Mouse (Mus musculus) intestine, postnatal 0 days (tissue): Measurements from ENCODE around the gene Nostrin. TPM values are rescaled to one million over a fixed set of nuclear protein-coding genes. Genes with fewer than 3 reads are reported as not detected.

Experiments used
- ATAC-seq: fragments of 200-750 bp; cut with Nextera tagmentation; 2 replicates; pipeline ENCODE4 v1.8.0; 2017; ENCODE audit warnings: mild to moderate bottlenecking, moderate TSS enrichment, moderate library complexity
- H3K27ac ChIP-seq: fragments of 300-500 bp; sonication (generic); 2 replicates; pipeline ENCODE4 v1.5.1; 2014; ENCODE audit warnings: mild to moderate bottlenecking, low read depth, low read length, moderate library complexity
- H3K27me3 ChIP-seq: fragments of 300-500 bp; sonication (generic); replicated peaks from 2 replicates; pipeline ENCODE4 v1.6.1; 2014; ENCODE audit warnings: low read length, mixed read lengths; ENCODE audit not compliant: control insufficient read depth, insufficient read depth
- H3K36me3 ChIP-seq: fragments of 300-500 bp; sonication (generic); 2 replicates; pipeline ENCODE4 v1.6.1; 2014; ENCODE audit warnings: mild to moderate bottlenecking, moderate library complexity; ENCODE audit not compliant: control insufficient read depth, insufficient read depth
- H3K4me1 ChIP-seq: fragments of 300-500 bp; sonication (generic); replicated peaks from 2 replicates; pipeline ENCODE4 v1.6.1; 2014; ENCODE audit warnings: antibody characterized with exemption, low read length, mixed read lengths; ENCODE audit not compliant: control insufficient read depth, insufficient read depth
- H3K4me2 ChIP-seq: fragments of 300-500 bp; sonication (generic); replicated peaks from 2 replicates; pipeline ENCODE4 v1.6.1; 2014; ENCODE audit warnings: low read depth, mild to moderate bottlenecking, moderate library complexity
- H3K4me3 ChIP-seq: fragments of 300-500 bp; sonication (generic); 2 replicates; pipeline ENCODE4 v1.5.1; 2014; ENCODE audit warnings: low read depth, low read length
- H3K9ac ChIP-seq: fragments of 300-500 bp; sonication (generic); 2 replicates; pipeline ENCODE4 v1.6.1; 2014; ENCODE audit warnings: mild to moderate bottlenecking, low read depth, low read length
- H3K9me3 ChIP-seq: fragments of 300-500 bp; sonication (generic); 2 replicates; pipeline ENCODE4 v1.6.1; 2016; ENCODE audit warnings: mixed run types; ENCODE audit not compliant: control insufficient read depth
- CTCF ChIP-seq: sonication (generic); IDR thresholded peaks from 2 replicates; pipeline ENCODE4 v1.5.1; 2016; ENCODE audit warnings: low read depth, mild to moderate bottlenecking, control low read depth, antibody characterized with exemption, moderate library complexity
- WGBS: fragments of 180-500 bp; shearing (Covaris S2); extraction: QIAGEN DNeasy Blood & Tissue Kit; methylation state at CpG from one replicate; pipeline ENCODE4 v1.1.7; 2014; 5-methylcytosine and 5-hydroxymethylcytosine counted together
- polyA plus RNA-seq: library from polyadenylated mRNA; unstranded; fragments of >200 nt; fragmentation: Nextera tagmentation; extraction: Ambion mirVana; gene quantifications from 2 replicates; pipeline ENCODE4 v1.2.1, GENCODE M21; 2015

The Nostrin gene
- polyA plus RNA-seq, 1 experiment from 2014 or later = 33.3 TPM

- no peak for ATAC-seq
- H3K36me3 ChIP-seq = peaks cover 4% of the 10 kb centered on the region
- no peaks in the 10 kb centered on the region for H3K9me3 ChIP-seq
- no peak overlapping the region for H3K27ac ChIP-seq
- H3K27me3 ChIP-seq = no peaks in the 10 kb centered on the region
- WGBS = 64% methylated on average over 9 of the region's 9 CpGs
- TF ChIP-seq CTCF = no peak
- no peak overlapping the region for H3K4me3 ChIP-seq
- H3K4me1 ChIP-seq = no peaks in the 10 kb centered on the region
- no peak overlapping the region for H3K9ac ChIP-seq
- H3K4me2 ChIP-seq = no peak overlapping the region
These were observed 34.9 kb downstream of the Nostrin start for GRCm38 (mm10) chr2:69170395-69171077.

DNA sequence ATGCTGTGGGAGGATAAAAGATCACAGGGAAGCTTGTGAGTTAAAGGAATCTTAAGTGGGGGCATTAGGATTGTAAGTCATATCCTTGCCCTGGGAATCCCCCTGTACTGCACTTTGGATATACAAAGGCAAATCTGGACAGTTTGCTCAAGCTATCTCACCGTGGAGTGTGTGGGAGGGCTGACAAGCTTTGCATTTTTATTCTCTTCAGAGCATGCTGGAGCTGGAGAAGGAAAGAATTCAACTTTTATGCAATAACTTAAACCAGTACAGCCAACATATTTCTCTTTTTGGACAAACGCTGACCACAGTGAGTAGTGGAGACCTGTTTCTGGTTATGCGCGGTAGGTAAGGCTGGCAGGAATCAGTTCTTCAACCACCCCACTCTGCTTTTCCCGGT is 39.7 kb downstream of the Nostrin start:
- Histone ChIP-seq H3K4me3 (no peak overlapping the region), H3K36me3 (0 out of 2 replicates have a peak, but pooled peaks cover 6% of the 10 kb centered on the region), H3K4me2 (no peak overlapping the region), H3K27ac (no peak overlapping the region), H3K9me3 (no peaks in the 10 kb centered on the region), H3K4me1 (no peaks in the 10 kb centered on the region), H3K27me3 (no peaks in the 10 kb centered on the region), H3K9ac (no peak overlapping the region)
- no peak for ATAC-seq
- 73% methylated on average over 5 of the region's 5 CpGs for WGBS
- TF ChIP-seq CTCF = no peak

DNA sequence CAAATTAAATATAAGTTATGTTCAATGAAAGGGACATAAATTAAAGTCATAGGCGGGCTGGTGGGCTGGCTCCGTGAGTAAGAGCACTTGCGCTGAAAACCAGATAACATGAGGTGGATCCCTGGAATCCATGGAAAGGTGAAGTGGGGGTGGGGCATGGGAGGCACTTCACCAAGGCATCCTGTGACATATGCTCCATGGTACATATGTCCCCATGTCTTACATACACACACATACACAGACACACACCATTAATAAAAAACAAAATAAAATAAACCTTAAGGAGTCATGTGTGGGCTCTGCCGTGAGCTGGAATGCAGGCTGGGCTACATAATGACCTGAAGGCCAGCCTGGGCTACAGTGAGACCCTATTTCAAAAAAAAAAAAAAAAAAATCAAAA is 44.1 kb downstream of the Nostrin start:
- WGBS = 95% methylated on average over 4 of the region's 4 CpGs
- Histone ChIP-seq H3K36me3 (peaks cover 8% of the 10 kb centered on the region), H3K4me1 (no peaks in the 10 kb centered on the region), H3K27ac (no peak overlapping the region), H3K9ac (no peak overlapping the region), H3K27me3 (no peaks in the 10 kb centered on the region), H3K9me3 (no peaks in the 10 kb centered on the region), H3K4me3 (no peak overlapping the region), H3K4me2 (no peak overlapping the region)
- ATAC-seq = no peak
- TF ChIP-seq CTCF = no peak

DNA sequence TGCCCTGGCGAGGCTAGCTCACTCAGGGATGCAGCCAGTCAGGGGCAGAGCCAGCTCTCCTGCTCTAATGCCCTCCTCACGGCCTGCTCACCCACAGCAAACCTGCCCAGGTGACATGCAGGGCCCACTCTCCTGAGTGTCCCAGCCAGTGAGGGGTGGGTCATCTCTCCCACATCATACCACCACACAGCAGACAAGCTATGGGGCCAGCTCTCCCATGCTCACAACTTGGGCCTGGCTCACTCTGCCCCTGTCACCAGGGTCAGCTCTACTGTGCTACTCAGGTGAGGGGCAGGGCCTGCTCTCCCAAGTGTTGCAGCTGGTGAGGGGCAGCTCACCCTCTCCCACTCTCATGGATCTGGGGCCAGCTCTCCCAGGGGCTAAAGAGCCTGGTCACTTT is 52.4 kb downstream of the Nostrin start:
- TF ChIP-seq CTCF = no peak
- H3K36me3 ChIP-seq = peaks cover 29% of the 10 kb centered on the region
- no peaks in the 10 kb centered on the region for H3K27me3 ChIP-seq
- no peak for ATAC-seq
- WGBS = 89% methylated on average over 2 of the region's 2 CpGs
- no peaks in the 10 kb centered on the region for H3K9me3 ChIP-seq
- H3K4me2 ChIP-seq = no peak overlapping the region
- no peak overlapping the region for H3K4me3 ChIP-seq
- no peak overlapping the region for H3K27ac ChIP-seq
- no peak overlapping the region for H3K9ac ChIP-seq
- H3K4me1 ChIP-seq = no peaks in the 10 kb centered on the region

DNA sequence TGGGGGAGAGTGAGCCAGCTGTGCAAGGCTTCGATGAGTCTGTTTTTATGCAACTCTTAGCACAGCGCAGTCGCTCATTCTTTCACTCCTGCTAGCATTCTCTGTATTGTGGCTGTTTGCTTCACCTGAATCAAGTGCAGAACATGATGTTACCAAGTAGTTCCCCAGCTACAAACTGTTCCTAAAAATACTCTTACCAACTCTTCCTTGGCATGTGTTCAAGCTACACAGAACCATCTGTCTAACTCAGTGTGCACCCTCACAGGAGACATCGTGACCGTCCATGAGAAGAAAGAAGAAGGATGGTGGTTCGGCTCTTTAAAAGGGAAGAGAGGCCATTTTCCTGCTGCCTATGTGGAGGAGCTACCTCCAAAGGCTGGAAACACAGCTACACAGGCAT is 53.1 kb downstream of the Nostrin start:
- H3K36me3 ChIP-seq = peaks cover 36% of the 10 kb centered on the region
- no peak for TF ChIP-seq CTCF
- WGBS = 85% methylated on average over 6 of the region's 6 CpGs
- H3K4me1 ChIP-seq = no peaks in the 10 kb centered on the region
- no peaks in the 10 kb centered on the region for H3K27me3 ChIP-seq
- no peak overlapping the region for H3K4me3 ChIP-seq
- no peak overlapping the region for H3K27ac ChIP-seq
- H3K9ac ChIP-seq = no peak overlapping the region
- no peak overlapping the region for H3K4me2 ChIP-seq
- no peaks in the 10 kb centered on the region for H3K9me3 ChIP-seq
- ATAC-seq = no peak

- Histone ChIP-seq H3K4me2 (no peak overlapping the region), H3K9ac (no peak overlapping the region), H3K27ac (no peak overlapping the region), H3K4me1 (no peaks in the 10 kb centered on the region), H3K36me3 (peaks cover 36% of the 10 kb centered on the region), H3K9me3 (no peaks in the 10 kb centered on the region), H3K4me3 (no peak overlapping the region), H3K27me3 (no peaks in the 10 kb centered on the region)
- WGBS = 80% methylated on average over 4 of the region's 4 CpGs
- no peak for TF ChIP-seq CTCF
- no peak for ATAC-seq
These were observed 53.6 kb downstream of the Nostrin start for GRCm38 (mm10) chr2:69189222-69189621.

DNA sequence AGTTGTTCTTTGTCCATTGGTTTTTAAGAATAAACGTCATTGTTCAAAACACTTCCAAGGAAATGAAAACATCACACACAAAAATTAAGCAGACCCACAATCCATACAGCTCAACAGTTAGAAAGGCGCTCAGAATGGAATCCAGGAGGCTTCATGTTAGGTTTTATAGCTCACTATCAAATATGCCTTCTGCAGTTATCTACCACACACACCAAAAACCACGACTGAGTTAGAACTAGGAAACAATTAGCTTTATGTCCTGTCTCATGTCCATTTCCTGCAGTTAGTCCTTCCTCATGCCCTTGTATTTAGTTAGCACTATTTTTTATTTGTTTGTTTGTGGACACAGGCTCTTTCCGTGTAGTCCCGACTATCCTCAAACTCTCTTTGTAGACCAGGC is 55.5 kb downstream of the Nostrin start:
- H3K27me3 ChIP-seq = no peaks in the 10 kb centered on the region

More for the DNA sequence above, 55.5 kb downstream of the Nostrin start:
- Histone ChIP-seq H3K4me1 (no peaks in the 10 kb centered on the region), H3K9ac (no peak overlapping the region), H3K4me3 (no peak overlapping the region), H3K36me3 (peaks cover 26% of the 10 kb centered on the region), H3K9me3 (no peaks in the 10 kb centered on the region), H3K27ac (no peak overlapping the region), H3K4me2 (no peak overlapping the region)
- WGBS = 76% methylated on average over 5 of the region's 5 CpGs
- no peak for TF ChIP-seq CTCF
- ATAC-seq = no peak
